Mouse (Mus musculus): ENCODE measurements around the gene Hyal1.
A peak's percentile ranks its signal among the peaks of the same experiment; 100 is the strongest.
"Not testable (repeated sequence)": the region's sequence is repeated elsewhere in the genome, so short reads cannot be mapped to it uniquely, and the experiment has no call there.

Hyal1 gene

DNA sequence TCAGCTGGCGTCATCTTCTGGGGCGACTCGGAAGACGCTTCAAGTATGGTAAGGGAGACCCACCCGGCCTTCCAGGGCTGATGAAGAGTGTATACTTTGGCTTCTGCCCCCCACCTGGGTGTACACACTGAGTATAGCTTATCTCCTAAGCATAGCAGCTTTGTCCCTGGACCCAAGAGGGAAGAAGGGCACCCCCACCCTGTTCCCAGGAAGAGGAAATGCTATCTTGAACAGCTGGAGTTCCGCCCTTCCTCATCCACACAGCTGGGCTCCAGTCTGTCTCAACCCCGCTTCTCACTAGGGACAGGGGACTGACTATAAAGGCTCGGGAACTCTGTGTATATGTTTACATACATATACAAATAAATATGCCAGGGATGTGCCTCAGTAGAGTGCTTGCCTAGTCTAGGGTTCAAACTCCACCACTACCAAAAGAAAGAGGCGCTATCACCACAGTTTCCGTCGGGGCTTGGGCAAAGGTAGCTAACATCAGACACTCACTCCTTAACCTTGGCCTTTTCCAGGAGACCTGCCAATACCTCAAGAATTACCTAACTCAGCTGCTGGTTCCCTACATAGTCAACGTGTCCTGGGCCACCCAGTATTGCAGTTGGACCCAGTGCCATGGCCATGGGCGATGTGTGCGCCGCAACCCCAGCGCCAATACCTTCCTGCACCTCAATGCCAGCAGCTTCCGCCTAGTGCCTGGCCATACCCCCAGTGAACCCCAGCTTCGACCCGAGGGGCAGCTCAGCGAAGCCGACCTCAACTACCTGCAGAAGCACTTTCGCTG, 5.0 kb upstream of the Hyal1 start:
- no peak for DNase-seq (ENCODE audit: low spot score in 2 of 2)

DNA sequence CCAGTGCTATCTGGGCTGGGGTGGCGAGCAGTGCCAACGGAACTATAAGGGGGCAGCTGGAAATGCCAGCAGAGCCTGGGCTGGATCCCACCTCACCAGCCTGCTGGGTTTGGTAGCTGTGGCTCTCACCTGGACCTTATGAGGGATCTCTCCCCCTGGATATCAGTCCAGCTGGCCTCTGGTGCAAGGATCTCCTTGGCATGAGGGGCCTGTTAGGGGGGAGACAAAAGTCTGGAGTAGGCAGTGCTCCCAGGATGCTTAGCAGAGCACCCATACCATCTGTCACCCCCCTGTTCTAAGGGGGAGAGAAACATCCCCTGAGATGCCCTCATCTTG, 4.4 kb upstream of the Hyal1 start:
- DNase-seq (ENCODE audit: low spot score in 2 of 2), result no peak

DNA sequence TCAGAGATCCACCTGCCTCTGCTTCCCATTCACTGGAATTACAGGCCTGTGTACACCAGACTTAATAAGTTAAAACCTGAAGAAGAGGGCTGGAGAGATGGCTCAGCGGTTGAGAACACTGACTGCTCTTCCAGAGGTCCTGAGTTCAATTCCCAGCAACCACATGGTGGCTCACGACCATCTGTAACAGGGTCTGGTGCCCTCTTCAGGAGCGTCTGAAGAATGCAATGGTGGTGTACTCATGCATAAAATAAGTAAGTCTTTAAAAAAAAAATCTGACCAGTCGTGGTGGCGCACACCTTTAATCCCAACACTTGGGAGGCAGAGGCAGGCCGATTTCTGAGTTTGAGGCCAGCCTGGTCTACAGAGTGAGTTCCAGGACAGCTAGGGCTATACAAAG, 3.0 kb upstream of the Hyal1 start:
- DNase-seq (ENCODE audit: low spot score in 2 of 2), result not testable (repeated sequence)

DNA sequence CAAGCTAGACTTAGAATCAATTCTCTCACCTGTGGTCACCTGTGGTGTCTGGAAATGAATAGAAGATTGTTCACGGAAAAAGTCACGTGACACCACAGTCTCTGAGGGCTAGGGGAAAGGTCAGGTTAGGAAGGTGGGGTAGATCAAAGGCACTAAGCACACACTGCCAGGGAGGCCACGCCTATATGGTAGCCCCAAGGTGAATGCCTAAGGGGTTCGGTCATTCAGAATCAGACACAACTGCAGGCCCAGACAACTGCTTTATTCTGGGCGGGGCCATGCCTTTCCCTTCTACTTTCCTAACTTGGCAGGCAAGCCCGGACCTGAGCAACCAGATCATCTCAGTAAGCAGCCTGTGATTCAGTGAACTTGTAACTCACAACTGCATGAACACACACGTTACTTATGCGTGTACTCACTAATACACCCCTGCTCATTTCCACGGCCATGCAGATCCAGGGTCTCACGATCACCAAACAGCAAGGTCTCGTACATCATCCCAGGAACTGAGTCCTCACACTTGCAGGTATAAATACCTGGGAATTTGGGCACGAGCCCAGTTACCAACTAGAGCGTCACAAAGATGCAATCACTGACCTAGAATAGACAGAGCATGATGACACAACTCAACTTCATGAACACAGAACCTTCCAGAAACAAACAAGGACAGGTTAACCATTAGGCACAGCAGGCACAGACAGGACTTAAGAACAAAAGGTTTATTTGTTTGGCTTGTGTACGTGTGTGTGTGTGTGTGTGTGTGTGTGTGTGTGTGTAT, 959 bp upstream of the Hyal1 start:
- DNase-seq (ENCODE audit: low spot score in 2 of 2), result no peak

DNA sequence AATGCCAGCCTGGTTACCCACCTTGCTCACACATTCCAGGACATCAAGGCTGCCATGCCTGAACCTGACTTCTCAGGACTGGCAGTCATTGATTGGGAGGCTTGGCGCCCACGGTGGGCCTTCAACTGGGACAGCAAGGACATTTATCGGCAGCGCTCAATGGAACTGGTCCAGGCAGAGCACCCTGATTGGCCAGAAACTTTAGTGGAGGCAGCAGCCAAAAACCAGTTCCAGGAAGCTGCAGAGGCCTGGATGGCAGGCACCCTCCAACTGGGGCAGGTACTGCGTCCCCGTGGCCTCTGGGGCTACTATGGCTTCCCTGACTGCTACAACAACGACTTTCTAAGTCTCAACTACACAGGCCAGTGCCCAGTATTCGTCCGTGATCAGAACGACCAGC, 1.1 kb downstream of the Hyal1 start:
- DNase-seq (ENCODE audit: low spot score in 2 of 2), result no peak

DNA sequence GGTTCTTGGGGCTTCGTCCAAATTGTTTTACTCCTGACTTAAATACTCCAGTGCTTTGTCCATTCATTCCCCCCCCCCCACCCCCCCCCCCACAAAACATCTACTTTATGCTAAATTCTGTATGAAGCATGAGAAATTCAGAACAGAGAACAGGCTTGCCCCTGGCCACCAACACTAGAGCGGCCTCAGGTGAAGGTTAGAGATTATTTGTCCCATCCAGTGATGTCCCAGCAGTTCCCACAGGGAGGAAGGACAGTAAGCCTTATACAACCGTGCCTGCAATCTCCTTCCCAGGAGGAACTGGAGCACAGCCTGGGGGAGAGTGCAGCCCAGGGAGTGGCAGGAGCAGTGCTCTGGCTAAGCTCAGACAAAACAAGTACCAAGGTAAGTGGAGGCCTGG, 1.9 kb downstream of the Hyal1 start, which contains the start of gene Naa80:
Gene Naa80, plus strand, starts transcription at position 301 of the 400 bp plus-strand sequence.
- DNase-seq (ENCODE audit: low spot score in 2 of 2), result no peak

DNA sequence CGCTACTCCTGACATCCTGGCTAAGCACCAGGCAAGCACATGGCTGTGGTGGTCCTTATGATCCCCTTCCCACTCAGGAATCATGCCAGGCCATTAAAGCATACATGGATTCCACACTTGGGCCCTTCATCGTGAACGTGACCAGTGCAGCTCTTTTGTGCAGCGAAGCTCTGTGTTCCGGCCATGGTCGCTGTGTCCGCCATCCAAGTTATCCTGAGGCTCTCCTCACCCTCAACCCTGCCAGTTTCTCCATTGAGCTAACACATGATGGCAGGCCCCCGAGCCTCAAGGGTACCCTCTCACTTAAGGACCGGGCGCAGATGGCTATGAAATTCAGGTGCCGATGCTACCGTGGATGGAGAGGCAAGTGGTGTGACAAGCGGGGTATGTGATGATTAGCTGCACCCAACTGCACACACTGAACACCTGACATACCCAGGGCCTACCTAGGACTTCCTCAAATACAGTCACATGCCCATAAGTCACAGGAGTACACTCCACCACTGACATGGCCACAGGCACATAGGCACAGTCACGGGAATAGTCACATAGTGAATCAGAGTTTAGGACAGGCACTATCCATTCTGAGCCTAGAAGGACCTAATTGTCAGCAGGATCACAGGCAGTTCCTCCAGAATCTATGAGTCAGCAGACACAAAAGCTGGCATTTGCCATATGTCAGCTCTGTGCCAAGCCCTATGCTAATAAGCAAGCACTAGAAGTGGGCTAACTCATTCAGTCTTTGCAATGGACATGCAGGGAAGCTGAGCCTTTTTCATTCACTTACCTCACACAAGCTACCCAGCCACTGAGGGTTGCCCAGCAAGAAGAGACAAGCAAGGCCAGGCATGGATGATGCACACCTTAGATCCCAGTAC, 2.5 kb downstream of the Hyal1 start:
- DNase-seq (ENCODE audit: low spot score in 2 of 2), result no peak

DNA sequence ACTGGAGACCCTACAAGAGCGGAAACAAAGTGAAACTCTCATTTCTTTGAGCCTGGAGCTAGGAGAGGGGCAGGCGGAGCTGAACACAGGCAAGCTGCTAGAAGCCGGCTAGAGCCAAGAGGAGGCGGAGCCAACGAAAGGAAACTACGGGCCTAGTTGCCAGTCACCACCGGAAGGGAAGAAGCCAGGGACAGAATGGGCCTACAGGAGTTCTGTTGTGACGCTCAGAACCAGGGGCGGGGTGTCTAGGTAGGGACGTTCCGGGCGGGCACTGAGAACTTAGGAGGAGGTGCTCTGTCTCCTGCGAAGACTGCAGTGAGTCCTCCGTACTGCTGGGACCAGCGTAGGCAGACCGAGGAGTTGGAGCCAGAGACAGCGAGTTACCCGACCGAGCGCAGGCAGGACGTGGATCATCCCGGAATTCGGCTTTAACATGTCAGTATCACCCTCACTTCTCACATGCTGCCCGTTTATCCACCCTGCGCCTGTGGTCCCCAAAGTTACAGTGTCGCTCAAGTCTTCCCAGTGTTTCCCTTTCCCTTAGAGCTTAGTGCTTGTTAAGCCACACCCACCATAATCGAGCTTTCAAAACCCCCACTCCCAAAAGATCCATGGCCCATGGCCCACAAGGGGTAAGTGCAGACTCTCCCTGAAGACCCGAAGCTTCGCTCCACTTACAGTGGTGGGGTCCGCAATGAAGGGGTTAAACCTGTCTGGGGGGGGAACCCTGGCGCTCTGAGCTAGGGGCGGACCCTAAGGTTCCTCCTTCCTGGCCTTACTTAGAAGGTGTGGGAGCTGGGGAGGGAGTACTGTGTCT, 4.0 kb downstream of the Hyal1 start, which contains the start of gene Hyal3:
Gene Hyal3, plus strand, starts transcription at position 318 of the 817 bp plus-strand sequence.
- DNase-seq (ENCODE audit: low spot score in 2 of 2), result peak; percentile 85 to 89

DNA sequence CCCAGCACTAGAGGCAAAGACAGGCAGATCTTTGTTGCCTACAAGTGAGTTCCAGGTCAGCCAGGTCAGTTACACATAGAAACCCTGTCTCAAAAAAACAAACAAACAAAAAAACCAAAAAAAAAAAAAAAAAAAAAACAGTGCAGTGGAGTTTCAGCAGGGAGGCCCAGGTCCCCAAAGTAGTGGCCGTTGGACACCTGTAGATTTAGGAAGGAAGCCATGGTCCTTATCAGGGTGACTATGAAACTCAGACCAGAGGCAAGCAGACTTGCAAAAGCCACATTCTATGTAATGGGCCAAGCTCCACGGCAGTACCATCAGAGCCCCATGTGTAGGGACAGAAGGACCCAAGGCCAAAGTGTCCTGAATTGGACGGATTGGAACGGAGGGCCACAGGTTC, 4.9 kb downstream of the Hyal1 start:
- DNase-seq (ENCODE audit: low spot score in 2 of 2), result no peak

DNA sequence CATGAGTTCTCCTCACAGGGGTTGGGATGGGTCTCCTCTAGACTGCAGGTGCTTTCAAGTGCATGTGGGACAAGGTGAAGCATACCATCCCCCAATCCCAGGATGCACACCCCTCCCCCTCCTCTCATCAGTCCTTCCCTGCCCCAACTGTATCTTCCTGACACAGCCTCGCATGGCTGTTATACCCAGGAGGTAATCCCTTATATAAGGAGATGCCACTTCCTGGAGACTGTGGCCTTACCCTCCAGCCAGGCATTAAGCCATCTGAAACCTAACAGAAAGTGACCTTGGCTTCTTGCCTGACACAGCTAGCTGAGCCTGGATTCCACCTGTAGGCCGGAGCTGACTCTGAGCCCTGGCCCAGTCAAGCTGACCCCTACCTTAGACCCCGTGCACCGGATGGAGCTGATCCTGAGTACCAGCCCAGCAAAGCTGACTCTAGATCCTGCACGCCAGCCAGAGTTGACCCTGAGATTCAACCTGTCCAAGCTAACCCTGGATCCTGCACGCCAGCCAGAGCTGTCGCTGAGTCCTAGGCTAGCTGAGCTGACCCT, 5.9 kb downstream of the Hyal1 start:
- DNase-seq (ENCODE audit: low spot score in 2 of 2), result no peak

DNA sequence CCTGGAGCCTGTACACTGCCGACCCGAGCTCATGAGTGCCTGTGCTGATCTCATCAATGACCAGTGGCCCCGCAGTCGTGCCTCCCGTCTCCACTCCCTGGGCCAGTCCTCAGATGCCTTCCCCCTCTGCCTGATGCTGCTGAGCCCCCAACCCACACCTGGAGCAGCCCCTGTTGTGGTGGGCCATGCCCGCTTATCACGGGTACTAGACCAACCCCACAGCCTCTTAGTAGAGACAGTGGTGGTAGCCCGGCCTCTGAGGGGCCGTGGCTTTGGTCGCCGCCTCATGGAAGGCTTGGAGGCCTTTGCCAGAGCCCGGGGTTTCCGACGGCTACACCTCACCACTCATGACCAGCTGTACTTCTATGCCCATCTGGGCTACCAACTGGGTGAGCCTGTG, 6.4 kb downstream of the Hyal1 start:
- no peak for DNase-seq (ENCODE audit: low spot score in 2 of 2)

DNA sequence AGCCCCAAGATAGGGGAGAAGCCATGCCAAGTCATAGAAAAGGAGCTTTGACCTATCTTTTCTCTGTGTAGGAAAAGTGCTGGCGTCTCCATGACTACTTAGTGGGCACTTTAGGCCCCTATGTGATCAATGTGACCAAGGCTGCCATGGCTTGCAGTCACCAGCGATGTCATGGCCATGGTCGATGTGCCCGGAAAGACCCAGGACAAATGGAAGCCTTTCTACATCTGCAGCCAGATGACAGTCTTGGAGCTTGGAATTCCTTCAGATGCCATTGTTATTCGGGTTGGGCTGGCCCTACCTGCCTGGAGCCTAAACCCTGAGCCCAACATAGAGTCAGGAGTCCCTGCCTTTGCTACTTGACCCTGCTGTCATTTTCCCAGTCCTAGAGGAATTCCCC, 9.8 kb downstream of the Hyal1 start:
- DNase-seq (ENCODE audit: low spot score in 2 of 2), result no peak

DNA sequence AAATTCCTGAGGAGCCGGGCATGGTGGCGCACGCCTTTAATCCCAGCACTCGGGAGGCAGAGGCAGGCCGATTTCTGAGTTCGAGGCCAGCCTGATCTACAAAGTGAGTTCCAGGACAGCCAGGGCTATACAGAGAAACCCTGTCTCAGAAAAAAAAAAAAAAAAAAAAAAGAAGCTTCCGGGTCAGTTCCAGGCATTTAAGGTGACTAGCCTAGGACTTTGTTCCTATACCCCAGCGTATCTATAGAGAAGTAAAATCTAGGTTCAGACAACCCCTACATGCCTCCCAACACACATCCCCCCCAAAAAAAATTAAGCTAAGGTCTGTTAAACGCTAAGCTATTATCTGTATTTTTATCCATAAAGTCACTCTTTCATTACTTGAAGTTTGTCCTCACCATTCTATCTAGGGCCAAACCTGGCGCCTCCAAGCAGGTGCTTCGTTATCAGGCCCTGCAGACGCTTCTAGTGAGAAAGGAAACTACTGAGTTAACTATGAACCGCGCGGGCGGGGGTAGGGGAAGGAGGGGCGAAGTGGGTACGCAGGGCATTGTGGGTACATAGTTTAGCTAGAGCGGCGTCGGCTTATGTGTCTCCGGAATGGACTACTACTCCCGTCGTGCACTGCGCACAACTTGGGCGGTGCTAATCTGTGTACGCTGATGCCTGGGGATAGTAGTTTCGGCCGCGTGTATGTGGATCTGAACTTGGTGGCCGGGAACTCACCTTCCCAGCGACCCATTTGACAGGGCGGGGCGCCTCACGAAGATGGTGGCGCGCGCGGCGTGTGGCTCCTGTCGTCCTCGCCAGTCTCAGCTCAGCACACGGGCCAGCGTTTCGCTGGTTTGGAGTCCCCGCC, 10.5 kb downstream of the Hyal1 start, which contains the start of gene Ifrd2:
Gene Ifrd2, plus strand, starts transcription at position 669 of the 859 bp plus-strand sequence.
- peak; percentile 99 for DNase-seq (ENCODE audit: low spot score in 2 of 2)

DNA sequence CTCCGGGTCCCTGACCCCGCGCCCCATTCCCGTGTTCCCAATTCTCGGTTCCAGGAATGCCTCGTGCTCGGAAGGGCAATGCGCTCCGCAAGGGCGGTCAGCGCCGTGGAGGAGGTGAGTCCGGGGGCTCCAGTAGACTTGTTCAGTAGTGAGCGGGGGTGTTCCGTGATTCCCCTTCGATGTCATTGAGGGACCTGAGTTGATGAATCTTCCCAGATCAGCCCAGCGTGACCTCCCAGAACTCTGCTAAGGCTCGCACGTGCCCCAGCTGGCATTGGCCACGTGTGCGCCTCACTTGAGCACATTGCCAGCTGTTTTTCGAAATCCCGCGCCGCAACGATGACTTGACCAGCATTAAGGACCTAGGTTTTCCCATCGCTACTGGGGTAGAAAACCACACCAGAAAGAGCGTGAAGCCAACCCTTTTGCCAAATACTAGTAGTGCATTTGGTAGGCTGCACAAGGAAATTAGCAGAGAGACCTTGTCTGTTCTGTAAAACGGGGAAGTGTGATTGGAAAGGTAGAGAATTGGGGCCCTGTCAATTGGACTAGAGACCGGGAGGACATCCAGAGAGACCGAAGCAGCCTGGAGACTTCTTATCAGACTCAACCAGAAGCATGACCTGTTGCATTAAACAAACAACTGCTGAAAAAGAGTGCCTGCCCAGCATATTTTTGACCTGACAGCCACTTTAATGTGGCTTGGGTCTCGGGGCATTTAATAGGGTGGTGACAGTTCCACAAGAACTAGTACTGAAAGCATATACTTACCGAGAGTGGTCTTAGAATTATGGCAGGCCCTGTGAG, 11.3 kb downstream of the Hyal1 start:
- DNase-seq (ENCODE audit: low spot score in 2 of 2), result peak in 1 of 2 experiments; percentile 70

DNA sequence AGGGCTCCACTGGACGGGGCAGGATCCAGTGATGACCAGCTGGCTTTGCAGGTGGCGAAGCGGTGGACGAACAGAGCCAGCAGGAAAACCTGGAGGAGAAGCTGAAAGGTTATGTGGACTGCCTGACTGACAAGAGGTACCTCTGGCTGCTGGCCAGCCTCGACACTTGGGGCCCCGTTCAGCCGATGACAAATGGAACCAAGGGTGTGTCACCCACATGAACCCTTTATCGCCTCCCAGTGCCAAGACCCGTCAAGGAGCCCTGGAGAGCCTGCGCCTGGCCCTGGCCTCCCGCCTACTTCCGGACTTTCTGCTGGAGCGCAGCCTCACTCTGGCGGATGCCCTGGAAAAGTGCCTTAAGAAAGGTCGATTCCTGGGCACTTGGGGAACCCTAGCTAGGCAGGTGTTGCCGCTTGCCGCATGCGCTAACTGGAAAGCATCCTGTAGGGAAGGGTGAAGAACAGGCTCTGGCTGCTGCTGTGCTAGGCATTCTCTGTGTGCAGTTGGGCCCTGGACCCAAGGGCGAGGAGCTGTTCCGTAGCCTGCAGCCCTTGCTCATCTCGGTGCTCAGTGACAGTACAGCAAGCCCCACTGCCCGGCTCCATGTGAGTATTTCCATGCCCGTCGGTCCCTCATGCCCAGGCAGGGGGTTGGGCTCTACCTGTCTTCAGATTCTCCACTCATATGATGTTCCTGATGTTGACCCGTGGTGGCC, 13.5 kb downstream of the Hyal1 start:
- DNase-seq (ENCODE audit: low spot score in 2 of 2), result peak; percentile 60 to 76

DNA sequence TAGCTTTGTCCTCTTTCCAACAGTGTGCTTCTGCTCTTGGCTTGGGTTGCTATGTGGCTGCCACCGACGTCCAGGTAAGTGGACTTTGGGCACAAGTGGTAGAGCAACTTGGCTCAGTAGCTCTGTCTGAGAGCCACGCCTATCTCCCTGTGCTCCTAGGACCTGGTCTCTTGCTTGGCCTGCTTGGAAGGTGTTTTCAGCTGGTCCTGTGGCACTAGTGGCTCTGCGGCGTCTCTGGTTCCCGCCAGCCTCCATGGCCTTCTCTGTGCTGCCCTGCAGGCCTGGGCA, 14.0 kb downstream of the Hyal1 start:
- DNase-seq (ENCODE audit: low spot score in 2 of 2), result no peak

DNA sequence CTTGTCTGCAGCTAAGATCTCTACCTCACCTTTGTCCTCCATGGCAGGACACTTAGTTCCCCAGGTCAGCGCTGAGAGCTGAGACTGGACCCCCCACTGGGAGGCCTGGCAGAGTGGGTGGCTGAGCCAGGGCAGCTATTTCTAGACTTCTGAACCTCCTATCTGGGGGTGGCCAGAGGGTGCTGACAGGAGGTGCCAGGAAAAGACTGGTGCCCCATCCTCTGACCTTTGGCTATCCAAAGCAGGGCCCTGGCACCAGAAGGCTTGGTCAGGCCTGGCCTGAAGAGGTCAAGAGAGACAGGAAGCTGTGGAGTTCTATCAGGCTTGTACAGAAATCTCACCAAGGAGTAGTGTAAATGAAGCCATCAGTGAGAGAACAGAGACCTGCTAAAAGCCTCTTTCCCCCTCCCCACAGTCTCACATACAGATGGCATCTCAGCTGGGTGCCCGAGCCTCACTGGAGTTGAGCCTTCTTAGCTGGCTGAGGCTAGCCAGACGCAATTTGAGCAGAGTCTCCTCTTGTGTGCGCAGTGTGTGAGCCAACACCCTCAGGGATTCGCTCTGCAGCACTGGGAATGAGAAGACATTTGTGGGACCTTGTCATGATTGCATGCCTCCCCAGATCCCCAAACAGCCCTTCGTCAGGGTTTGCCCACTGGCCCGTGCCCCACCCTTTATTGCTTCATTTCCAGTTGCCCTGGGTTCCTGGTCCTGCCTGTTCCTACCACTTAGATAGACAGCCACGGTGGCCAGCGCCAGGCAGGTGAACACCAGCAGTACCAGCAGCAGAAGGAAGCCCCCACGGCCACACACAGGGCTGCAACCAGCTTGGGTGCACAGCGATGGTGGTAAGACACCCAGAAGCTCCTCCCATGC, 16.6 kb downstream of the Hyal1 start:
- no peak for DNase-seq (ENCODE audit: low spot score in 2 of 2)
